Mouse (Mus musculus) T-helper 17 cell (primary cell): ENCODE data around the gene Lrrc2.

Experiments
- in situ Hi-C, 2 experiments: fragments of 300-600 bp; cut with MboI, MseI; formaldehyde crosslinking; loops; 1 replicate in 1 of 2; 2 replicates in 1 of 2; pipeline ENCODE4 v1.15.1; 2025; ENCODE audit warnings: high pct_unique_total_duplicates in 2 of 2

Lrrc2 gene

DNA sequence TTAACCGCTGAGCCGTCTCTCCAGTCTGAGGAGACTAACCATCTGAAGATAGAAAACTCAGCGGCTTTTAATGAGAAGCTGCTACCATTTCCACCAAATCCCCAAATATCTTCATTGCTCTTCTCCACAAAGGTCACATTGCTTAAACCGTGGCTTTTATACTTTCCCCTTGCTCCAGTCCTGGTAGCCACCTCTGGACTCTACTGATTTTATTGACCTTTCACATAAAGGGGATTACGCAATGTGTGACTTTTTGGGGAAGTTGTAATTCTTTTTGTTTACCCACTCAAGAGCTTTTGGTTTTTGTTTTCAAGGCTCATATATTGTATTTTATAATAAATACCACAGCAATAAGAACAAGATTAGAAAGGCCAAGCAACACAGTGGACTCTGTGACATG lies 34.2 kb downstream of the Lrrc2 start:
- in situ Hi-C loops = loop anchor here in 1 of 2 experiments (5.0 kb wide), 1 partner anchor 97 kb away; no protein-coding TSS in a partner anchor

DNA sequence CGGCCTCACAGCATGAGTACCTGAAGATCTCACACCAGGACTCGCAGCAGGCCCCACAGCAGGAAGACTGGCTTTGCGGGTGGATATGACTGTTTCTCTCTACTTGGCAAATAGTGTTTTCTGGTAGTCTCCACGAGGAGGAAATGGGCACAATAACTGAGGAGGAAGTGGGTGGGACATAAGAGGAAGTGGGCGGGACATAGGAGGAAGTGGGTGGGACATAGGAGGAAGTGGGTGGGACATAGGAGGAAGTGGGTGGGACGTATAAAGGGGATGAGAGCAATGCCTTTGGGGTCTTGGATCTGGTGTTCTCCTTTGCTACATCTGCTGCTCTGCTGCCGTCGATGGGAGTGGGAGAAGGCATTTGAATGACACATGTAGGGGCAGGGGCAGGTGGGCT lies 34.6 kb downstream of the Lrrc2 start:
- in situ Hi-C loops = loop anchor here in 1 of 2 experiments (5.0 kb wide), 1 partner anchor 96 kb away; no protein-coding TSS in a partner anchor

GRCm38 (mm10) chr9:110987331-110987730 lies 36.0 kb downstream of the Lrrc2 start:
- in situ Hi-C loops = loop anchor here in 1 of 2 experiments (5.0 kb wide), 1 partner anchor 95 kb away; no protein-coding TSS in a partner anchor

DNA sequence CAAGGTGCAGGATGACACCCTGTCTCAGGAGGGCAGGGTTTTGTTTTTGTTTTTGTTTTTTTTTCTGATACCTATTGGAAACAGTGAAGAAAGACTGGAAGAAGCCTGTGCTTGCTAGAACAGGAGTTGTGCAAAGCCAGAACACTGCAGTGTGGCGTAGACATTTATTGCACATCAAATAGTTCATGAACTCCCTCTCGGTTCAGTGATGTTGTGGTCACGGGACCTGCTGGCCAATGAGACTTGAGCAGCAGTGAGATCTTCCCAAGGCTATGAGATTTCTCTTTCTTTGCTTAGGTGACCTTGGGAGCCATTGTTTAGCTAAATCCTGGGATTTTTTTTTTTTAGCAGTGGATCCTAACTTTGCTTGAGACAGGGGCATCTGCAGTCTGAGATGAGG lies 36.7 kb downstream of the Lrrc2 start:
- in situ Hi-C loops = loop anchor here in 1 of 2 experiments (5.0 kb wide), 1 partner anchor 94 kb away; no protein-coding TSS in a partner anchor

- in situ Hi-C loops = loop anchor here in 1 of 2 experiments (5.0 kb wide), 1 partner anchor 93 kb away; no protein-coding TSS in a partner anchor
Measured at GRCm38 (mm10) chr9:110989141-110989540, 37.8 kb downstream of the Lrrc2 start.

GRCm38 (mm10) chr9:110989543-110989942 lies 38.2 kb downstream of the Lrrc2 start:
- in situ Hi-C loops = loop anchor here in 1 of 2 experiments (5.0 kb wide), 1 partner anchor 93 kb away; no protein-coding TSS in a partner anchor

DNA sequence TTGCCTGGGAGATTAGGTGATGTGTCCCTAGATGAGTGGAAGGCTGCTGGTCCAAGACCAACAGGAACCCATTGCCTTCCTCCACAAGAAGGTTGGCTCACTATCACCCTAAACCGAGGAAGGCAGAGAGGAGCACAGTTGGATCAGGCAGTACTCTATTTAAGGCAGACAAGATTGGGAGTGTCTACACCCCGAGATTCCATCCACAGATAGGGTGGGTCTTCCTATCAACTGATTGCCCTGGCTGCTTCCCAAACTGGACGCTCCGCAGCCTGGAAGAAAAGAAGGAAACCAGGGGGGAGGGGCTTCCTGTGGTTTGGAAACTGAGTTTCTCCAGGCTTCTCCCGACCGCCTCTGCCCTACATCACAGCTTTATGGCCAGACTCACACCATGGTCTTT lies 38.9 kb downstream of the Lrrc2 start, which contains the start of gene Rtp3:
Rtp3 (minus strand) TSS at position 380 of the 400 bp plus-strand sequence.
- in situ Hi-C loops = loop anchor here in 1 of 2 experiments (10.0 kb wide), 1 partner anchor 75 kb away; no protein-coding TSS in a partner anchor

DNA sequence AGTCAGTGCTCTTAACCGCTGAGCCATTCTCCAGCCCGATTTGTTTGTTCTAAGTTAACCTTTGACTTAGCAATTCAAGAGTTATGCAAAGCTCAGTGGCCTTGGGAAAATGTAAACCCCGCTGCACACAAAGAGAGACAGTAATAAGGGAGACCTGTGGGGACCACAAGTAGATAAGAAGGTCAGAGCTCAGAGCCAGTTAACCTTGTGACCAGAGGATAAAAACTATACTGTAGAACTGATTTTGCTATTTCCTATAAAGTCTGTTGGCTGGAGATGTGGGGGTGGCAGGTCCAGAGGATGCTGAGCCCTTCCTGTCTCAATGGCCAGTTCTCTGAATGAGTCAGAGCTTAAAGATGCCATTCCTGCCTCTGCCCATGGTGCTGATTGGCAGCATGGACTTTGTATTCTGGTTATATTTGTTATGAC lies 42.0 kb downstream of the Lrrc2 start:
- in situ Hi-C loops = loop anchor here in 1 of 2 experiments (10.0 kb wide), 1 partner anchor 72 kb away; no protein-coding TSS in a partner anchor

DNA sequence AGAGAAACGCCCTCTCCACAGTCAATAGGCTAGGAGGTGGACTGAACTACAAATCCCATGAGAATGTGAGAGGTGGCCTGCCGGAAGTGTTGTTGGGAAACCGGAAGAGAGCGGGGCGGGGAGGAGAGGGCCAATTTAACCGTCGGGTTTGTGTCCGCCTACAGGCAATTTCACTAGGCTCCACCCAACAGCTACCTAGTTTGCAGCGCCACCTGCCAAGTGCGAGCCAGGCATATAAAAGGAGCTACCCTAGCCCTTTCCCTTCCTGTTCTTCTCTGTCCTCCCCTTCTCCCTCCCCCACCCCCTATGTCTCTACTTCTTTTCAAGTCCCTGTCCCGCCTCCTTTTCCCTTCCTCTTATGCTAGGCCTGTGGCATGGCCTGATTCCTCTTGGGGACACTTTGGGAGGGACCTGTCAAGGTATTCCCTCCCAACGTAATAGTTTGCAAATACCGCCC lies 43.4 kb downstream of the Lrrc2 start:
- in situ Hi-C loops = loop anchor here in 1 of 2 experiments (10.0 kb wide), 1 partner anchor 70 kb away; no protein-coding TSS in a partner anchor

DNA sequence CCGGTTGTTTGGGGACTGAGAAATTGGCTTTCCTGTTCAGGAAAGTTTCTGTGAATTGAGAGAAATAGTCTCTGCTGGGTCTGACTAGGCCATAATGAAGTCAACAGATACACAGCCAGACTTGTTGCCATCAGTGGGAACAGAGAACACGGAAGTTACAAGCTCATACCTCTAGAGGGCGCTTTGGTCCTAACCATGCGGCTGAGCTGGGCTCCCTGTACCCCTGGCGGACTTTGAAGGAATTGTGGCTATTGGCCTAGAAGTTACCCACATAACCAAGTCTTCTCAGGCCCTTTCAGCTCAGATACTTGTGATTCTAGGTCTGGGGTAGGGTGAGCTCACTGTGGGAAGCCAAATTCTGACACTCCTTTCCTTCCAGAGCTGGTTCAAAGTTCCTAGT lies 45.9 kb downstream of the Lrrc2 start:
- in situ Hi-C loops = loop anchor here in 1 of 2 experiments (10.0 kb wide), 1 partner anchor 68 kb away; no protein-coding TSS in a partner anchor

DNA sequence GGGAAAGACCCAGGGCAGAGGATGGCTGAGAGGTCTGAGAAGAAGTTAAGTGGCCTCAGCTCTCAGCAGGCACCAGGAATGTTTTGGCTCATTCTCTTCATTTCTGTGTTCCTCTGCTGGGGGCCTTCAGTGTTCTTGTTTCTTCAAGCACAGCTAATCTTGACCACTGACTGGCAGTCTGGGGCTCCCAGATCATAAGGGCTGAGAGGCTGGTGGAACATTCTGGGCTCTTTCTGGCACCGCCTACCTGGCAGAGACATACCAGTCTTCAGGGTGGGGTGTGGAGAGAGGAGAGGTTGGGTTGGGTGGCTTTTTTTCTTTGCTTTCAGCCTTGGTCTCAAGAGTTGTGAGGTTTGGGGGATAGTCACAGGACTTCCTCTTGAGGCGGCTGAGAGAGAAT lies 47.7 kb downstream of the Lrrc2 start:
- in situ Hi-C loops = loop anchor here in 1 of 2 experiments (10.0 kb wide), 1 partner anchor 66 kb away; no protein-coding TSS in a partner anchor

- in situ Hi-C loops = loop anchor here in 1 of 2 experiments (10.0 kb wide), 1 partner anchor 65 kb away; no protein-coding TSS in a partner anchor
Measured at GRCm38 (mm10) chr9:110999856-111000255, 48.5 kb downstream of the Lrrc2 start.

GRCm38 (mm10) chr9:111001621-111002020 lies 50.3 kb downstream of the Lrrc2 start:
- in situ Hi-C loops = no loop called here

DNA sequence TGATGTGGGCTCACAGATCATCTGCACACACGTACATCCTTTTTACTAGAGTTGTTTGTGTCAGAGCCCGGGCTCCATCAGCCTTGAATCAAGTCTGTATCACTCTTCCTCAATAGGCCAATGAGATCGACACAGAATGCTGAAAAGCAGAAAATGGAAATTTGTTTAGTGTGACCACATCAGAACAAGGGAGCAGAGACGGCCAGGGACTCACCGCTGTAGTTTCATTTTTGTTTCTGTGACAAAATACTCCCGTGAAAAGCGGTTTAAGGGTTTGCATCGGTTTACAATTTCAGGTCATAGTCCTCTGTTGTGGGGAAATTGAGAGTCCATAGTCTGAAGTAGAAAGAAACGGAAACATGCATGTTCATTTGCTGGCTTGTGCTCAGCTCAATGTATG lies 51.9 kb downstream of the Lrrc2 start:
- in situ Hi-C loops = no loop called here

GRCm38 (mm10) chr9:111006544-111006943 lies 55.2 kb downstream of the Lrrc2 start:
- in situ Hi-C loops = loop anchor here in 1 of 2 experiments (5.0 kb wide), 1 partner anchor 76 kb away; no protein-coding TSS in a partner anchor

DNA sequence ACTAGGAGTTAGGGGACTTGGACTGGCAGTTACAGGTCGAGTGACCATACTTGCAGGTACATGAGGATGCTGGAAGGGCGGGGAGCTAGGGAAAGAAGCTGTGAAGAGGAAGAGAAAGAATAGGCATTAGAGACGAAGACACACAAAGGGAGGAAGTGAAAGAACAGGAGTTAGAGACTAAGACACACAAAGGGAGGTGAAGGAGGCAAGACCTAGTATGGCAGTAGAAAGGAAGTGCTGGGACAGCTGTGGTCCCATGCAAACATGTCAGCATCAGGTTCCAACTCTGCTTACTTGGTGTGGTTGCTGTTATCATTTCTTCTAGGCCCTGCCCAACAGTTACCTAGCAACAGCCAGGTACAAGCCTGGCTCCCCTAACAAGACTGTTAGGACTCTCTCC lies 58.4 kb downstream of the Lrrc2 start:
- in situ Hi-C loops = loop anchor here in 1 of 2 experiments (5.0 kb wide), 1 partner anchor 73 kb away; no protein-coding TSS in a partner anchor

GRCm38 (mm10) chr9:111011550-111011949 lies 60.2 kb downstream of the Lrrc2 start:
- in situ Hi-C loops = no loop called here

DNA sequence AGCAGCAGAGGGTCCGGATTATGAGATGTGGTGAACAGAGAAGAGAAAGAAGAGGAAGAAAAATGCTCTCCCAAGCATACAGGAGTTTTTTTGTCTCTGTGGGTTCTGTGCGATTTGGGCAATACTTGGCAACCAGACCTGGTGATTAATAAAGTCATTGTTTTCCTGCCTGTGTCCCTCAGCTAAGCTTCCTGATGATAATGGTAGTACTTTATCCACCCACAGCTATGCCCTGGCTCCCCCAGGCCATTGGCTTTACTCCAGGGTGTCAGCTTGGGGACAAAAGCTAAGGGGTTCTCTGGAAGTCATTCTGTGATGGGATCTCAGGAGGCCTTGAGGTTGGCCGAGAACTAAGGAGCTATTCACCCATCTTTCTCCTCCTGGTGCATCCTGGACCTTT lies 60.7 kb downstream of the Lrrc2 start:
- in situ Hi-C loops = no loop called here

DNA sequence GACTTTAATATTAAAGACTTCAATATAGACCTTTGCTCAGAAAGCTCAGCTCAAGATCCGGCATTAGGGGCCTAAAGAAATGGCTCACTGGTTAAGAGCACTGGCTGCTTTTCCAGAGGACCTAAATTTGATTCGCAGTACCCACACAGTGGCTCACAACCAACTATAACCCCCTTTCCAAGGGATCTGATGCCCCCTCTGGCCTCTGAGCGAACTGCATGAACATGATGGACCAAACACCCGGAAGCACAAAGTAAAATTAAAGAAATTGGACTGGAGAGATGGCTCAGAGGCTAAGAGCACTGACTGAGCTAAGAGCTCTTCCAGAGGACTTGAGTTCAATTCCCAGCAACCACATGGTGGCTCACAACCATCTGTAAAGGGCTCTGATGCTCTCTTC lies 64.3 kb downstream of the Lrrc2 start:
- in situ Hi-C loops = no loop called here

DNA sequence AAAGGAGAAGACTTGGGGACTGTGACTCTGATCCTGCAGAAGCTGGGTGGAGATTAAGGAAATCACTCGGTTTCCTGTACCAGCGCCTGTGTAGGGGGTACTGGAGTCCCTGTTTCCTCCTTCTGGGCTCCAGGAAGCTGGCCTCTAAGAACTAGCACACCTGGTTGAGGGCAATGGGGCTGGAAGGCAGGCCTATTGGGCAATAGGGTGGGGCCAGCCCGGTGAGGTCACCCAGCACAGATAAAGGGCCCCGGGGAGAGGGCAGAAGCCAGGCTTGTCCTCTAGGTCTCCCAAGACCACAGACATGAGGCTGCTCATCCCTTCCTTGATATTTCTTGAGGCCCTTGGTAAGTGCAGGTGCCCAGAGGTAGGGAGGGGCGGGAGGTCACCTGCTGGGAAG lies 67.7 kb downstream of the Lrrc2 start, which contains the start of gene Ltf:
Ltf (plus strand) TSS at position 250 of the 400 bp plus-strand sequence.
- in situ Hi-C loops = no loop called here

GRCm38 (mm10) chr9:111026791-111027190 lies 75.4 kb downstream of the Lrrc2 start:
- in situ Hi-C loops = no loop called here
